Mouse (Mus musculus): ENCODE results near the gene Tmem236.

Gene Tmem236

GRCm38 (mm10) chr2:14174334-14174733, at the start of gene Tmem236:
TSS of gene Tmem236 (plus strand) at chr2:14174523.
- in situ Hi-C loops (cut with MboI, MseI), result no loop called here

GRCm38 (mm10) chr2:14126387-14126786, 47.9 kb upstream of the Tmem236 start:
- in situ Hi-C loops (cut with MboI, MseI), result no loop called here

DNA sequence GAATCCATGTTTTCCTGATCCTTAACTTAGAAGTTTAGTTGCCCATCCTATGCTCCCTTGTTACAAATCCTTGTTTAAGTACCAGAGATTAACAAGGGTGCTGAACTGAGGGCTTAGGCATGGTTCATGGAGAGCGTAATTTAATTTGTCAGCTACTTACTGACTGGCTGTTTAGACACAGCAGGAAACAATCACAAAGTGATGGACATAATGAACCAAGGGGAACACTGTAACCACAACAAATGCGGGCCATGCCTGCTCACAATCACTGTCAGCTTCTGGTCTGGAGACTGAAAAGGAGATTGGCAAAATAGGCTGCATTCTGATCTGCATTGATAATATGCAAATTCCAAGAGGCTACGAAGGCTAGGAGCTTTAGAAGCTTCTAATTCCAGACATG, 46.7 kb upstream of the Tmem236 start:
- in situ Hi-C loops (cut with MboI, MseI), result no loop called here

- in situ Hi-C loops (cut with MboI, MseI), result loop anchor here (10.0 kb wide), 1 partner anchor 656 kb away; no protein-coding TSS in a partner anchor
Measured at GRCm38 (mm10) chr2:14130641-14131339, 43.5 kb upstream of the Tmem236 start.

DNA sequence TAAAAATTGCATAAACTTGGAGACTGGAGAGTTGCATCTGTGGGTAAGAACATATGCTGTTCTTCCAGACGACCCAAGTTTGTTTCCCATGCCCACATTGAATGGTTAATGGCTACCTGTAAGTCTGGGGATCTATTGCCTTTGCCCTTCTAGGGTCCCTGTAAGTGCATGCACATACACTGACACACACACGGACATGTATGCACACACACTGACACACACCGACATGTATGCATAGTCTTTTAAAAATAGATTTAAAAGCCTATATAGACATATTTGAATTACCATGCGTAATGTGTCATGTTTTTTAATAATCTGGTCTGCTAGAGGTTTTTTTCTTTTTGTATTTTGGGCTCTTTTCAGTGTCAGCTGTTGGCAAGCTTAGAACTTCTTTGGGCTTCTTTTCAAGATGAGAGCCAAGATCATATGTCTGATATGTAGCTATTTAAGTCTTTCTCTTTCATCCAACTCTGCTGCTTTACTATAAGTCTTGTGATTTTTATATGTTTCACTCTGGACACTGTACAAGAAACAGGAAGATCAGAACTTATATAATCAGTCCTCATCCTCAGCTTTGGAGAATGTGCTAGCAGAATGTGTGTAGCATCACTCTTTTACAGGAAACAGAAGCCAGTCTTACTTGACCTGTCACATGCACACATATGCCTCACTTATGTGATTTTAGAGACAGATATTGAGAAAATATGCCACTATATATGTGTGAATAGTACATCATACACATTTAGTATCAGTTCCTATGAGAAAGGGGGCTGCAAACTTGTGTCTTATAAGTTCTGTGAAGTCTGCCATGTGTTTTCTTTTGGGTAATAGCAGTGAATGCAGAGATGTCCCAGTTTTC, 41.6 kb upstream of the Tmem236 start:
- in situ Hi-C loops (cut with MboI, MseI), result loop anchor here (10.0 kb wide), 1 partner anchor 658 kb away; no protein-coding TSS in a partner anchor

DNA sequence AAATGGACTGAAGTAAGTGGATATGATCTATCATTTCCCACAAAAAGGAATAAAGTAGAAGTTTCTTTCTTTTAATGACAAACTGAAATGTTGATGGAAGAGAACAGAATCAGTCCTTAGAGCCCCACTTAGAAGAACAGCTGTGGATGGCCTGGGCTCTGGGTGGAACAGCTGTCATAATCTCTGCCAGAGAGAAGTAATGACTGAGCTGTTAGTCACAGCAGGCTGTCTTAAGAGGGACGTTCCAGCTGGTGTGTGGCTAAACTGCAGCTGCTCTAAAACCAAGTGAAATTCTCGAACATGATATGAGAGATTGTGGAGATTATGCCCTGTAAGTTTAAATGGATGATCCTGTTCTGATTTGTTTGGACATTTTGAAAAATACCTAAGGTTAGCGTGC, 37.4 kb upstream of the Tmem236 start:
- in situ Hi-C loops (cut with MboI, MseI), result loop anchor here (10.0 kb wide), 1 partner anchor 662 kb away; no protein-coding TSS in a partner anchor

- in situ Hi-C loops (cut with MboI, MseI), result loop anchor here (10.0 kb wide), 1 partner anchor 665 kb away; no protein-coding TSS in a partner anchor
Measured at GRCm38 (mm10) chr2:14139590-14139989, 34.7 kb upstream of the Tmem236 start.

GRCm38 (mm10) chr2:14140044-14140443, 34.3 kb upstream of the Tmem236 start:
- in situ Hi-C loops (cut with MboI, MseI), result no loop called here

- in situ Hi-C loops (cut with MboI, MseI), result loop anchor here (5.0 kb wide), 1 partner anchor 48 kb away; no protein-coding TSS in a partner anchor
Measured at GRCm38 (mm10) chr2:14145311-14145710, 29.0 kb upstream of the Tmem236 start.

DNA sequence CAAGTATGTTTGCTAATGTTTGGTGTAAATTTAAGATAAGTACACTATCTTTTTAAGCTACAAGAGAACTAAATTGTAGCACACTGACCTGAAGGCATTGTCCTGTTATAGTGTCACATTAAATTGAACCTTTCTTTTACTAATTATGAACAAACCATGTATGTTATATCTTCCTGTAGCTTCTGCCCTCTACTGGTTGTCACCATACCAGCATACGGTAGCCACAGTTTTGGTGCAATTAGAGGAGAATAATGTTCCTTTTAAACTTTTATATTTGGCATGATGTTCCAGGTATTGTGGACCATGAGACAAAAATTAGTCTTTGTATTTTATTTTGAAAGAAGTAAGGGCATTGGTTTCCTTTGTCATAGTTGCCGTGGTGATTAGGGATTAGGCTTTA, 27.4 kb upstream of the Tmem236 start:
- in situ Hi-C loops (cut with MboI, MseI), result loop anchor here (5.0 kb wide), 1 partner anchor 50 kb away; no protein-coding TSS in a partner anchor

DNA sequence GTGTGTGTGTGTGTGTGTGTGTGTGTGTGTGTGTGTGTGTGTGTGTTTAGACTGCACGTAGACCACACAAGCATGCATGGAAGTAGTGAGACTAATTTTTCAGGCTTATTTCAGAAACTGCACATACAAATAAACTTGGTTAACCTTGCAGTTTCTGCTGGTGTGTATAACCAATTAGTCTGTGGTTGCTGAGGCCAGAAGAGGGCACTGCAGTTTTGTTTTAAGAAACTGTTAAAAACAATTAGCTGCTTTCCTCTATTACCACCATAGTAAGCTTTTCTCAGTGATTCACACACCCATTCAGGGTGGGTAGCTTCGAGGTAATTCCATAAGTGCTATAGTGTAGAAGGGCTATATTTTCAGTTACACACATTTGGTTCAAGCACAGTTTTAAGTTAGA, 23.5 kb upstream of the Tmem236 start:
- in situ Hi-C loops (cut with MboI, MseI), result no loop called here

- in situ Hi-C loops (cut with MboI, MseI), result no loop called here
Measured at GRCm38 (mm10) chr2:14151854-14152253, 22.5 kb upstream of the Tmem236 start.

DNA sequence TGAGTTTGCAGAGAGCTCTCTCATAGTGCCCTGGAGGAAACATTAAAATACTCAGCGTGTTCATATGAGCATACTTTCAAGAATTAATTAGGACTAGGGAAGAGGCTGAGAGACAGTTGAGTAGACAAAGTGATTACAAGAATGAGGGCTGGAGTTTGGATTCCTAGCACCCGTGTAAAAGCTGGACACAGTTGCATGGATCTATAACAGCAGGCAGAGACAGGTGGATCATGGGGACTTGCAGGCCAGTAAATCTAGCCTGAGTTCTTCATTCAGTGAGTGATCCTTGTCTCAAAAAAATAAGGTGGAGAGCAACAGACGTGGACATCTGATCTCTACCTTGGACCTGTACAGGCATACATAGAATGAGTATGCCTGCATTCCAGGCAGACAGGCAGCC, 15.3 kb upstream of the Tmem236 start:
- in situ Hi-C loops (cut with MboI, MseI), result loop anchor here (5.0 kb wide), 1 partner anchor 107 kb away; no protein-coding TSS in a partner anchor

DNA sequence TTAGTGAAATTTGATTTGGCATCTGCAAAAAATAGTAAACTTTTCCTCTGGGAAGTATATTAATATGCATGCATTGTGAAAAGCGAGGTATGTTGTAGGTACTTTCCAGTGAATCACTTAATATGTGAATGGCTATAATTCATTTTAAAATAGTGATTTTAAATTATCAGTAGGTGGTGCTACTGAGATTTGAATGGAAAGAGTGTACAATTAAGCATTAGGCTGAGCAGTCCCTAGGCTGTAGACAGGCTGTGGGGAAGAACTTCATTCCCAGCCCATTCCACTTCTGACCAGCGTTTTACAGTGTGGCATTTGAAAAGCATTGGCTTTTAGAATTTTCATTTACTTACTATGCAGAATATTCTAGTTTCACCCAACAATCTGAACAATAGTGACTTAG, 14.6 kb upstream of the Tmem236 start:
- in situ Hi-C loops (cut with MboI, MseI), result loop anchor here (5.0 kb wide), 1 partner anchor 107 kb away; no protein-coding TSS in a partner anchor

- in situ Hi-C loops (cut with MboI, MseI), result no loop called here
Measured at GRCm38 (mm10) chr2:14164459-14165030, 9.8 kb upstream of the Tmem236 start.

DNA sequence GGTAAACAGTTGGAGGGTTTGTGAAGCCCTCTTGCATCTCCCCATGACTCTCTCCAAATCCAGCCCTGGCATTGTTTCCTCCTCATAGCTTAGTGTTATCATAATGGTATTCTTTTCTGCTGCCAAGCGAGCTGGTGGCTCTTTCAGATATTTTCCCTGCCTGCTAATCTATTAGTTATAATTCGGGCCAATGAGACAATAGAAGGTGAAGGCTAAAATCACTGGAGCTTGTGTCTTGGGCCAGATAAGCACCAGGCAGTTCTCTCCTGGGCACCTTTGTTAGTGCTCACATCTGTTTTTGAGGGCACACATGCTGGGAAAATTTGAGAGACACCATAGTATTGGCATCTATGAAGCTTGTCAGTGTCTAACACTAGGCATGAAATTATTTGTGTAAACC, 9.3 kb upstream of the Tmem236 start:
- in situ Hi-C loops (cut with MboI, MseI), result no loop called here

GRCm38 (mm10) chr2:14165618-14166344, 8.5 kb upstream of the Tmem236 start:
- in situ Hi-C loops (cut with MboI, MseI), result no loop called here

DNA sequence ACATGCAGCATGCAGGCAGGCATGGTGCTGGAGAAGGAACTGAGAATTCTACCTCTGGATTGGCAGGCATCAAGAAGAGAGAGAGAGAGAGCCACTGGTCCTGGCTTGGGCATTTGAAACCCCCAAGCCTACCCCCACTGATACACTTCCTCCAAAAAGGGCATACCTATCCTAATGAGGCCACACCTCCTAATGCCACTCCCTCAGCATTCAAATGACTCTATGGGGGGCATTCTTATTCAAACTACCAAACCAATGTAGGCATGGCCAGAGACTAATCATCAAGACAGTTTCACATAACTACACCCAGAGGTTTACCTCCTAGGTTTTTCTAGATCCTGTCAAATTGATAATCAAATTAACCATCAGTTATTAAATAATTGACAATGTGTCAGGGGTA, 6.6 kb upstream of the Tmem236 start:
- in situ Hi-C loops (cut with MboI, MseI), result no loop called here

GRCm38 (mm10) chr2:14176460-14177193, 2.3 kb downstream of the Tmem236 start:
- in situ Hi-C loops (cut with MboI, MseI), result no loop called here

GRCm38 (mm10) chr2:14184375-14184774, 10.1 kb downstream of the Tmem236 start:
- in situ Hi-C loops (cut with MboI, MseI), result no loop called here

GRCm38 (mm10) chr2:14190684-14191083, 16.4 kb downstream of the Tmem236 start:
- in situ Hi-C loops (cut with MboI, MseI), result no loop called here
